Mouse (Mus musculus) neural tube, embryonic 12.5 days (tissue): ENCODE data around the gene Tex30. TPM values are rescaled to one million over a fixed set of nuclear protein-coding genes. Genes with fewer than 3 reads are reported as not detected.

ENCODE experiments used
- ATAC-seq: fragments of 200-750 bp; cut with Nextera tagmentation; 2 replicates; pipeline ENCODE4 v1.8.0; 2017; ENCODE audit warnings: low read depth, mild to moderate bottlenecking, moderate TSS enrichment, moderate library complexity; ENCODE audit not compliant: low FRiP score
- H3K27ac ChIP-seq: fragments of 300-500 bp; sonication (generic); 2 replicates; pipeline ENCODE4 v1.5.1; 2016
- H3K27me3 ChIP-seq: fragments of 300-500 bp; sonication (generic); replicated peaks from 2 replicates; pipeline ENCODE4 v1.6.1; 2016; ENCODE audit warnings: mild to moderate bottlenecking
- H3K36me3 ChIP-seq: fragments of 300-500 bp; sonication (generic); 2 replicates; pipeline ENCODE4 v1.6.1; 2016; ENCODE audit warnings: mild to moderate bottlenecking
- H3K4me1 ChIP-seq: fragments of 300-500 bp; sonication (generic); 2 replicates; pipeline ENCODE4 v1.6.1; 2016
- H3K4me2 ChIP-seq: fragments of 300-500 bp; sonication (generic); replicated peaks from 2 replicates; pipeline ENCODE4 v1.6.1; 2016; ENCODE audit warnings: mild to moderate bottlenecking
- H3K4me3 ChIP-seq: fragments of 300-500 bp; sonication (generic); 2 replicates; pipeline ENCODE4 v1.5.1; 2016
- H3K9ac ChIP-seq: fragments of 300-500 bp; sonication (generic); 2 replicates; pipeline ENCODE4 v1.6.1; 2016; ENCODE audit warnings: mild to moderate bottlenecking
- H3K9me3 ChIP-seq: fragments of 300-500 bp; sonication (generic); 2 replicates; pipeline ENCODE4 v1.6.1; 2016; ENCODE audit warnings: mild to moderate bottlenecking
- WGBS: fragments of 180-500 bp; shearing (Covaris S2); methylation state at CpG from one replicate; pipeline ENCODE4 v1.1.7; 2016; 5-methylcytosine and 5-hydroxymethylcytosine counted together
- polyA plus RNA-seq: library from polyadenylated mRNA; unstranded; fragments of >200 nt; fragmentation: Nextera tagmentation; extraction: Ambion mirVana; gene quantifications from 2 replicates; pipeline ENCODE4 v1.2.1, GENCODE M21; 2016

Tex30 gene
- 73.2 and 74.8 TPM in 2 replicates for polyA plus RNA-seq

DNA sequence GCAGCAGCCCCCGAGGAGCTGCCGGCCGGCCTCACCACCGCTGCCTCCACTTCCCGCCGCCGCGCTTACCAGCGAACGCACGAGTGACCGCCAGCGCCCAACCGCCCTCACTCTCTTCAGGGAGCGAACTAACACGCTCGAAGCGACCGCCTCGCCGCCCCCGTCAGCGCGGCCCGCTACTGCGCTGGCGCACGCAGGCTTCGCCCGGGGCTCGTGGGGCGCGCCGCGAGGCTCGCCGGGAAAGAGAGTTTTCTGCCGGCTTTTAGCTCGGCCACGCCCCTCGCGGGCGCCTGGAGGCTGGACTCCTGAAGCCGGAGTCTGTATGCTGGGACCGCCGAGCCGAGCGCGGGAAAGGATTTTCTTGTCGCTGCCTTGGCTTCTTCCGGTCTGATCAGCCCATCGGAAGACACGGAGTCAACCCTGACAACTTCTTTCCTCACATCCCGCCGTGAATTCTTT lies at the start of gene Tex30:
TSS of gene Tex30 (minus strand) at position 183 of the 459 bp plus-strand sequence.
- H3K36me3 ChIP-seq: peaks cover 21% of the 10 kb centered on the region
- peak within 1 kb of the TSS; percentile 68 for H3K4me2 ChIP-seq
- peak within 1 kb of the TSS; percentile 79 for H3K4me3 ChIP-seq
- peak within 1 kb of the TSS; percentile 77 for H3K9ac ChIP-seq
- H3K4me1 ChIP-seq: peaks cover 8% of the 10 kb centered on the region; the same call in 1 of the 2 replicates
- H3K27me3 ChIP-seq: no peaks in the 10 kb centered on the region
- under 1% methylated on average over 55 of the region's 55 CpGs for WGBS
- ATAC-seq: peak; percentile 98
- H3K27ac ChIP-seq: peak within 1 kb of the TSS; percentile 82; the same call in 1 of the 2 replicates
- H3K9me3 ChIP-seq: no peaks in the 10 kb centered on the region

- peaks cover 3% of the 10 kb centered on the region; the same call in 1 of the 2 replicates for H3K36me3 ChIP-seq
- H3K4me1 ChIP-seq: peaks cover 10% of the 10 kb centered on the region; the same call in 1 of the 2 replicates
- peak overlapping the region; percentile 93 for H3K9ac ChIP-seq
- 0 out of 2 replicates have a peak, but pooled peaks have one; percentile 4 for ATAC-seq
- H3K4me2 ChIP-seq: peak overlapping the region; percentile 67
- no peaks in the 10 kb centered on the region for H3K9me3 ChIP-seq
- H3K27ac ChIP-seq: no peak overlapping the region
- H3K27me3 ChIP-seq: no peaks in the 10 kb centered on the region
- WGBS: 38% methylated on average over 6 of the region's 6 CpGs
- peak overlapping the region; percentile 85 for H3K4me3 ChIP-seq
Observed at GRCm38 (mm10) chr1:44148706-44149105, 46.5 kb upstream of the Tex30 start.

- Histone ChIP-seq H3K36me3 (peaks cover 11% of the 10 kb centered on the region; the same call in 1 of the 2 replicates), H3K4me1 (peaks cover 10% of the 10 kb centered on the region; the same call in 1 of the 2 replicates), H3K9me3 (no peaks in the 10 kb centered on the region), H3K4me3 (peak within 1 kb of the TSS; percentile 85), H3K27me3 (no peaks in the 10 kb centered on the region), H3K4me2 (peak within 1 kb of the TSS; percentile 67), H3K27ac (peak within 1 kb of the TSS; percentile 99), H3K9ac (peak within 1 kb of the TSS; percentile 93)
- under 1% methylated on average over 66 of the region's 66 CpGs for WGBS
- peak; percentile 96 for ATAC-seq
Observed at GRCm38 (mm10) chr1:44147563-44148381, 45.5 kb upstream of the Tex30 start, which contains the start of gene Ercc5. TSS of gene Ercc5 (plus strand) at chr1:44147744.

GRCm38 (mm10) chr1:44142747-44143146 lies 40.5 kb upstream of the Tex30 start:
- no peak overlapping the region for H3K9ac ChIP-seq
- peaks cover 39% of the 10 kb centered on the region for H3K36me3 ChIP-seq
- no peak overlapping the region for H3K27ac ChIP-seq
- H3K27me3 ChIP-seq: no peaks in the 10 kb centered on the region
- no peak for ATAC-seq
- H3K9me3 ChIP-seq: no peaks in the 10 kb centered on the region
- H3K4me2 ChIP-seq: no peak overlapping the region
- H3K4me3 ChIP-seq: no peak overlapping the region
- H3K4me1 ChIP-seq: peaks cover 4% of the 10 kb centered on the region; the same call in 1 of the 2 replicates
- WGBS: 90% methylated on average over 5 of the region's 5 CpGs

- no peak overlapping the region for H3K4me3 ChIP-seq
- no peak overlapping the region for H3K4me2 ChIP-seq
- peaks cover 43% of the 10 kb centered on the region for H3K36me3 ChIP-seq
- H3K27ac ChIP-seq: no peak overlapping the region
- 86% methylated on average over 4 of the region's 4 CpGs for WGBS
- ATAC-seq: no peak
- H3K27me3 ChIP-seq: no peaks in the 10 kb centered on the region
- H3K4me1 ChIP-seq: no peaks in the 10 kb centered on the region
- no peak overlapping the region for H3K9ac ChIP-seq
- H3K9me3 ChIP-seq: no peaks in the 10 kb centered on the region
Observed at GRCm38 (mm10) chr1:44140232-44140631, 38.0 kb upstream of the Tex30 start.

DNA sequence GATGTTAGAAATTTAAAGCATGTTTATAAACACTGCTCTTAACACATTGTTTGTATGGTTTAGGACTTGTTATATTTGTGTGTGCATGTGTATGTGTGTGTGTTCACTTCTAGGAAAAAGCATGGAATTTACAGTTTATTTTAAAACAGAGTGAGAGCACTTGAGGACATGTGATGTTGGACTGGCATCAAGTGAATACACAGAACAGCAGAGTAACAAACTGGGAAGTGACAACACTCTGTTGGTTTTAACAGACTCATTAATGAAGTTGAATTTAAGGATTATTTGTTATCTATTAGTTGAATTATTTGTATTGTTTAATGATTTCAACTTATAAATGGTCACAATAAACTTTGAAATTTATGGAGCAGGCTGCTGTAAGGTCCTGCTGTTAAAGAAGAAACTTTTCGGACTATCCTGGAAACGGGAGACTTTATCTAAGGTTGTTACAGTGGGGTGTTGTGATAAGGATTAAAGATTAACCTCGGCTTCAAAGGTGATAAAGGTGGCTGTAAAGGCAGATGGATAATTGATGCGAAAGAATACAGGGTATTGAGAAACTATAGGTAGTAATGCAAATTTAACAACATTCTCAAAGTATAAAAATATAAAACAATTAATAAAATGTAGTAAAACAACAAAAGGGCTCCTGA lies 27.8 kb upstream of the Tex30 start:
- Histone ChIP-seq H3K4me2 (no peak overlapping the region), H3K4me1 (no peaks in the 10 kb centered on the region), H3K27me3 (no peaks in the 10 kb centered on the region), H3K36me3 (peaks cover 33% of the 10 kb centered on the region; the same call in 1 of the 2 replicates), H3K27ac (no peak overlapping the region), H3K9me3 (no peaks in the 10 kb centered on the region), H3K9ac (no peak overlapping the region), H3K4me3 (no peak overlapping the region)
- 90% methylated on average over 4 of the region's 4 CpGs for WGBS
- no peak for ATAC-seq

- Histone ChIP-seq H3K27ac (no peak overlapping the region), H3K4me1 (no peaks in the 10 kb centered on the region), H3K27me3 (no peaks in the 10 kb centered on the region), H3K9ac (no peak overlapping the region), H3K9me3 (no peaks in the 10 kb centered on the region), H3K4me3 (no peak overlapping the region), H3K4me2 (no peak overlapping the region), H3K36me3 (peaks cover 21% of the 10 kb centered on the region; the same call in 1 of the 2 replicates)
- 91% methylated on average over 4 of the region's 4 CpGs for WGBS
- ATAC-seq: no peak
Observed at GRCm38 (mm10) chr1:44125590-44125989, 23.3 kb upstream of the Tex30 start.

DNA sequence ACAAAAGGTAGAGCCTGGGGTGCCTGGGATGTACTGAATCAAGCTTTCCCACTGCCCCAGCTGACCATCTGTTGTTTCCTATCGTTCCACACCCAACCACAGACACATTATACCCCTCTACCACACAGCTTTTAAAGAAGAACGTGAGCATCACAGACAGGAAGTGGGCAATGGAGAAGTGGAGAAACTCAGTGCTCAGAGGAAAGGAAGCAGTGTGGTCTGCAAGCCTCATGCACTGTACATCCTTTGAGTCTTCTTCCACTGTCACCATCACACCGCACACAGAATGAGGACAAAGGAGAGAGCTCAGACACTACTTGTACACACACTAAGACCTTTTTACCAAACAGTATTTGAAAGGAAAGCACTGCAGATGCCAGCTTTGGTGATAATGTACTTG lies 20.0 kb upstream of the Tex30 start:
- H3K4me1 ChIP-seq: no peaks in the 10 kb centered on the region
- no peak overlapping the region for H3K9ac ChIP-seq
- H3K27ac ChIP-seq: no peak overlapping the region
- H3K4me3 ChIP-seq: no peak overlapping the region
- no peaks in the 10 kb centered on the region for H3K9me3 ChIP-seq
- H3K27me3 ChIP-seq: no peaks in the 10 kb centered on the region
- peaks cover 12% of the 10 kb centered on the region; the same call in 1 of the 2 replicates for H3K36me3 ChIP-seq
- no peak for ATAC-seq
- no peak overlapping the region for H3K4me2 ChIP-seq
- WGBS: 88% methylated on average over 3 of the region's 3 CpGs

DNA sequence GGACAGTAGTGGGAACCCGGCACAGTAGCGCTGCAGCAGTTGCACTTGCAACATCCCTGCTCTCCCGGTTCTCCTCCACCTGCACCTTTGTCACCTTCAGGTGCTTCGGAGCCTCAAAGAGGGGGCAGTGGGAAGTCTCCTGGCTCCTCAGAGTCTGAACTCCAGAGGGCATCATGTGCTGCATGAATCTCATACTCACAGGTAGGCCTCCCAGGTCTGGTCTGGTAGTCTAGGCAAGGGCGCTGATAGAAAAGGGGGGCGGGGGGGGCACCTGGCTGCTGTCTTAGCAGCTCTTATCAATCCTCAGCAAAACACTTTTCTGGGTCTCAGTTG lies 17.8 kb upstream of the Tex30 start:
- H3K4me2 ChIP-seq: peak overlapping the region; percentile 76
- no peaks in the 10 kb centered on the region for H3K4me1 ChIP-seq
- H3K4me3 ChIP-seq: peak overlapping the region; percentile 74
- peak overlapping the region; percentile 88 for H3K27ac ChIP-seq
- no peaks in the 10 kb centered on the region for H3K27me3 ChIP-seq
- whole genome bisulfite sequencing: 7% methylated on average over 6 of the region's 6 CpGs
- peak; percentile 27 for ATAC-seq
- H3K9ac ChIP-seq: peak overlapping the region; percentile 89
- peaks cover 8% of the 10 kb centered on the region for H3K36me3 ChIP-seq
- H3K9me3 ChIP-seq: no peaks in the 10 kb centered on the region

- Histone ChIP-seq H3K4me2 (peak overlapping the region; percentile 76), H3K9me3 (no peaks in the 10 kb centered on the region), H3K27me3 (no peaks in the 10 kb centered on the region), H3K4me3 (peak overlapping the region; percentile 74), H3K4me1 (no peaks in the 10 kb centered on the region), H3K36me3 (peaks cover 7% of the 10 kb centered on the region), H3K9ac (peak overlapping the region; percentile 89), H3K27ac (peak overlapping the region; percentile 88)
- under 1% methylated on average over 41 of the region's 43 CpGs for WGBS
- ATAC-seq: peak; percentile 90
Observed at GRCm38 (mm10) chr1:44119201-44120073, 17.2 kb upstream of the Tex30 start.

DNA sequence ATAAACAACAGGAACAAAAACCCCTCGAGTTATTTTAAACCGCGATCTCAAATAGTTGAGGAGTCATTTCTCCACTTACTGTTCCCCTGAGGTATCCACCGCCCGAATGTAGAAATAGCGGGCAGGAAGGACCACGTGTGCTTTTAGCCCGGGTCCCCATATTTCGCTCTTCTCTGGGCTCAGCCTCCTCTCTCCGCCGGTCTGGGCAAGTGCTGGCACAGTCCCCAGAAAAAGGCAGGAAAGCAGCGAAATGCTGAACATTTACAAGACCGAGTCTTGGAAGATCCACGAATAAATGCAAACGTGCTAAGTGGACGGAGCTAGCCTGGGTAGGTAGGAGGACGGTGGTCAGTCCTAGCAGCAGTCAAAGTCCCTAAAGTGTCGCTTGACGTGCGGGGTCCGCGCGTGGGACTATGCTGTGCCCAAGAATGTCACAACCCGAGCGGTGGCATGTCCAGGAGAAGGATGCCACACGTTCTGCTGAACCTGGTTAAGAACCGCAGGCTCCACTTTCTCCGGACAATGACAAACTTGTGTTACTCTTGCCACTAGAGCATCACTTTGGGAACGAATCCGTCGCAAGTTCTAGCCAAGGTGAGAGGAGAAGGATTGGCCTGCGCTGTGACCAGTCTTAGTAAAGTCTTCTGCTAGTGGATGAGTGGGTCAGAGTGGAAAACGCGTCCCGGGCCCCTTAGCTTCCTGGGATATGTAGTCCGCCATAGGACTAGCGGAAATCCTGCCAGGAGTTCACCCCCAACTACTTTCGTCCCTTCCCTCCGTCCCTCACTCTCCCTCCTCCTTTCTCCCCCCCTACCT lies 16.2 kb upstream of the Tex30 start, which contains the start of the genes Kdelc1 and Bivm:
TSS of gene Kdelc1 (minus strand) at position 570 of the 816 bp plus-strand sequence.
TSS of gene Bivm (plus strand) at position 719 of the 816 bp plus-strand sequence.
- H3K4me1 ChIP-seq: no peaks in the 10 kb centered on the region

More for the DNA sequence above, 16.2 kb upstream of the Tex30 start, which contains the start of the genes Kdelc1 and Bivm:
- Histone ChIP-seq H3K9me3 (no peaks in the 10 kb centered on the region), H3K9ac (peak within 1 kb of the TSS; percentile 89), H3K27ac (peak within 1 kb of the TSS; percentile 88), H3K4me3 (peak within 1 kb of the TSS; percentile 74), H3K36me3 (peaks cover 11% of the 10 kb centered on the region), H3K27me3 (no peaks in the 10 kb centered on the region), H3K4me2 (peak within 1 kb of the TSS; percentile 76)
- under 1% methylated on average over 39 of the region's 39 CpGs for WGBS
- ATAC-seq: peak; percentile 97
